Mouse (Mus musculus) WW6 (cell line): ENCODE data around the gene Pnpla2.

ENCODE experiments used
- DNase-seq: peaks from one replicate; pipeline ENCODE4 v3.0.0-alpha.2; 2013; ENCODE audit warnings: low read depth, low spot score

Gene Pnpla2

GRCm38 (mm10) chr7:141447110-141447991 lies 7.6 kb upstream of the Pnpla2 start, which contains the start of gene Rplp2:
Rplp2 (plus strand) TSS chr7:141447370.
- DNase-seq: peak; percentile 84

GRCm38 (mm10) chr7:141451928-141452327 lies 3.1 kb upstream of the Pnpla2 start:
- no peak for DNase-seq

- no peak for DNase-seq
Measured at GRCm38 (mm10) chr7:141453636-141454035, 1.4 kb upstream of the Pnpla2 start.

GRCm38 (mm10) chr7:141455610-141456314 lies 764 bp downstream of the Pnpla2 start:
- DNase-seq: no peak

GRCm38 (mm10) chr7:141456739-141457138 lies 1.7 kb downstream of the Pnpla2 start:
- no peak for DNase-seq

GRCm38 (mm10) chr7:141457236-141457635 lies 2.2 kb downstream of the Pnpla2 start:
- DNase-seq: no peak

- DNase-seq: no peak
Measured at GRCm38 (mm10) chr7:141457986-141458660, 3.1 kb downstream of the Pnpla2 start.

GRCm38 (mm10) chr7:141458661-141459060 lies 3.7 kb downstream of the Pnpla2 start:
- no peak for DNase-seq

GRCm38 (mm10) chr7:141459301-141459711 lies 4.3 kb downstream of the Pnpla2 start:
- DNase-seq: no peak

- no peak for DNase-seq
Measured at GRCm38 (mm10) chr7:141460001-141460390, 5.0 kb downstream of the Pnpla2 start.

GRCm38 (mm10) chr7:141460391-141461113 lies 5.6 kb downstream of the Pnpla2 start, which contains the start of gene Cracr2b:
Cracr2b (plus strand) TSS chr7:141461094.
- no peak for DNase-seq

GRCm38 (mm10) chr7:141461521-141462332 lies 6.7 kb downstream of the Pnpla2 start:
- no peak for DNase-seq

GRCm38 (mm10) chr7:141462333-141462821 lies 7.4 kb downstream of the Pnpla2 start:
- DNase-seq: no peak

- no peak for DNase-seq
Measured at GRCm38 (mm10) chr7:141463824-141464602, 9.0 kb downstream of the Pnpla2 start.

- no peak for DNase-seq
Measured at GRCm38 (mm10) chr7:141464603-141465201, 9.7 kb downstream of the Pnpla2 start.

- DNase-seq: no peak
Measured at GRCm38 (mm10) chr7:141465388-141466044, 10.5 kb downstream of the Pnpla2 start.

- no peak for DNase-seq
Measured at GRCm38 (mm10) chr7:141466045-141466394, 11.0 kb downstream of the Pnpla2 start.

GRCm38 (mm10) chr7:141466607-141467148 lies 11.7 kb downstream of the Pnpla2 start:
- DNase-seq: no peak
